Mouse (Mus musculus): ENCODE results near the gene Sik2.

DNA sequence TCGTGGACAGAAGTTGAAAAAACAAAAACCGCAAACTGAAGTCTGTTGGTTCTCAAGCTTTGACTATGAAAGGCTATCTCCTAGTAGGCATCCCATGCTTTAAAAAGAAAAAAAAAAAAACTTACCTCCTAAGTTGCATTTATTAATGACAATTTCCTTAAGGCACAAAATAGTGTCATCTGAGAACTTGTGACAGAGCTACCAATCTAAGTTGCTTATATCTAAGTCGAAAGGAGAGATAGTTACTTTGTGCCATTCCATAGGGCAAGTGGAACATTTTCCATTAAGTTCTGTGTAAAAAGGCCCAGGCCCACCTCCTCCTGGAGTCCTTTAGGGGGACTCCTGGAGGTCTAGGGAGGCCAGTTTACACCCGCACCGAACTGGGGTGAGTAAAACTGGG lies 153.1 kb downstream of the Sik2 start:
- TF ChIP-seq CTCF (IDR thresholded peaks at IDR 0.05), result no peak
- TF ChIP-seq EP300 (IDR thresholded peaks at IDR 0.05), result no peak

Measured in lung, postnatal 0 days (tissue).